Mouse (Mus musculus) cerebellum, postnatal 36 days (tissue): ENCODE data around the gene Tmed6.
"Not testable (repeated sequence)": the region's sequence is repeated elsewhere in the genome, so short reads cannot be mapped to it uniquely, and the experiment has no call there.

Experiments used
- DNase-seq, 2 experiments: peaks; one replicate each; pipeline ENCODE4 v3.0.0; 2021 to 2022; ENCODE audit warnings: mixed read lengths in 2 of 2

The Tmed6 gene

GRCm38 (mm10) chr8:107065511-107066496 is at the start of gene Tmed6:
TSS of gene Tmed6 (minus strand) at chr8:107065644.
- DNase-seq: no peak

GRCm38 (mm10) chr8:107115008-107115320 is 49.5 kb upstream of the Tmed6 start:
- DNase-seq: no peak

GRCm38 (mm10) chr8:107114150-107115007 is 48.9 kb upstream of the Tmed6 start:
- DNase-seq: no peak

- DNase-seq: no peak
Measured at GRCm38 (mm10) chr8:107113209-107113608, 47.8 kb upstream of the Tmed6 start.

- DNase-seq: no peak
Measured at GRCm38 (mm10) chr8:107111340-107112105, 46.1 kb upstream of the Tmed6 start.

GRCm38 (mm10) chr8:107110629-107111330 is 45.3 kb upstream of the Tmed6 start:
- DNase-seq: no peak

GRCm38 (mm10) chr8:107109816-107110435 is 44.5 kb upstream of the Tmed6 start:
- DNase-seq: no peak

- no peak for DNase-seq
Measured at GRCm38 (mm10) chr8:107108978-107109720, 43.7 kb upstream of the Tmed6 start.

GRCm38 (mm10) chr8:107108089-107108488 is 42.6 kb upstream of the Tmed6 start:
- not testable (repeated sequence) for DNase-seq

- DNase-seq: peak; percentile 68 to 70
Measured at GRCm38 (mm10) chr8:107104547-107104946, 39.1 kb upstream of the Tmed6 start.

GRCm38 (mm10) chr8:107100635-107101034 is 35.2 kb upstream of the Tmed6 start:
- DNase-seq: no peak

GRCm38 (mm10) chr8:107096366-107097036 is 31.1 kb upstream of the Tmed6 start, which contains the start of gene Terf2:
TSS of gene Terf2 (minus strand) at chr8:107096547.
- peak; percentile 98 for DNase-seq

- DNase-seq: no peak
Measured at GRCm38 (mm10) chr8:107095717-107096365, 30.4 kb upstream of the Tmed6 start.

- no peak for DNase-seq
Measured at GRCm38 (mm10) chr8:107090531-107090930, 25.1 kb upstream of the Tmed6 start.

GRCm38 (mm10) chr8:107088526-107089063 is 23.2 kb upstream of the Tmed6 start:
- DNase-seq: no peak

- DNase-seq: no peak
Measured at GRCm38 (mm10) chr8:107086018-107086417, 20.6 kb upstream of the Tmed6 start.

GRCm38 (mm10) chr8:107085358-107085757 is 19.9 kb upstream of the Tmed6 start:
- DNase-seq: peak in 1 of 2 experiments; percentile 12

GRCm38 (mm10) chr8:107076239-107076888 is 10.9 kb upstream of the Tmed6 start:
- no peak for DNase-seq

GRCm38 (mm10) chr8:107074128-107074527 is 8.7 kb upstream of the Tmed6 start:
- no peak for DNase-seq
